Mouse (Mus musculus) right cerebral cortex, adult 18-20 months (tissue): ENCODE results near the gene Ccdc88c.

Source experiments
- DNase-seq: peaks from one replicate; pipeline ENCODE4 v3.0.0; 2022; ENCODE audit warnings: mixed read lengths

Gene Ccdc88c

GRCm38 (mm10) chr12:100871841-100872240 is 157.0 kb downstream of the Ccdc88c start:
- no peak for DNase-seq

GRCm38 (mm10) chr12:100871234-100871633 is 157.6 kb downstream of the Ccdc88c start:
- no peak for DNase-seq

GRCm38 (mm10) chr12:100868049-100868622 is 160.7 kb downstream of the Ccdc88c start:
- peak; percentile 50 for DNase-seq

- DNase-seq = no peak
These were observed 161.8 kb downstream of the Ccdc88c start for GRCm38 (mm10) chr12:100867097-100867496.

- DNase-seq = no peak
These were observed 163.3 kb downstream of the Ccdc88c start for GRCm38 (mm10) chr12:100865509-100866078.

- no peak for DNase-seq
These were observed 163.8 kb downstream of the Ccdc88c start for GRCm38 (mm10) chr12:100865072-100865471.

GRCm38 (mm10) chr12:100862856-100863446 is 165.9 kb downstream of the Ccdc88c start:
- no peak for DNase-seq

GRCm38 (mm10) chr12:100862272-100862671 is 166.6 kb downstream of the Ccdc88c start:
- DNase-seq = no peak
